Mouse (Mus musculus) stomach, postnatal 0 days (tissue): ENCODE measurements around the gene Gnat1. TPM values are rescaled to one million over a fixed set of nuclear protein-coding genes. Genes with fewer than 3 reads are reported as not detected.

Source experiments
- ATAC-seq: fragments of 200-750 bp; cut with Nextera tagmentation; 2 replicates; pipeline ENCODE4 v1.8.0; 2017; ENCODE audit not compliant: low FRiP score, low TSS enrichment
- DNase-seq: peaks from one replicate; pipeline ENCODE4 v3.0.0-alpha.2; 2016; ENCODE audit warnings: low spot score
- H3K27ac ChIP-seq: fragments of 300-500 bp; sonication (generic); replicated peaks from 2 replicates; pipeline ENCODE4 v1.5.1; 2014; ENCODE audit warnings: mild to moderate bottlenecking, control low read depth
- H3K27me3 ChIP-seq: fragments of 300-500 bp; sonication (generic); 2 replicates; pipeline ENCODE4 v1.6.1; 2014; ENCODE audit warnings: low read length; ENCODE audit not compliant: control insufficient read depth, insufficient read depth
- H3K36me3 ChIP-seq: fragments of 300-500 bp; sonication (generic); 2 replicates; pipeline ENCODE4 v1.6.1; 2014; ENCODE audit warnings: low read length, mixed read lengths; ENCODE audit not compliant: control insufficient read depth, insufficient read depth
- H3K4me1 ChIP-seq: fragments of 300-500 bp; sonication (generic); replicated peaks from 2 replicates; pipeline ENCODE4 v1.6.1; 2014; ENCODE audit warnings: antibody characterized with exemption; ENCODE audit not compliant: control insufficient read depth, insufficient read depth
- H3K4me2 ChIP-seq: fragments of 300-500 bp; sonication (generic); replicated peaks from 2 replicates; pipeline ENCODE4 v1.6.1; 2014; ENCODE audit warnings: low read depth, mild to moderate bottlenecking, control low read depth, moderate library complexity
- H3K4me3 ChIP-seq: fragments of 300-500 bp; sonication (generic); 2 replicates; pipeline ENCODE4 v1.5.1; 2014; ENCODE audit warnings: low read depth, low read length, control low read depth
- H3K9ac ChIP-seq: fragments of 300-500 bp; sonication (generic); 2 replicates; pipeline ENCODE4 v1.6.1; 2014; ENCODE audit warnings: mild to moderate bottlenecking, low read length, control low read depth, mixed read lengths
- H3K9me3 ChIP-seq: fragments of 300-500 bp; sonication (generic); 2 replicates; pipeline ENCODE4 v1.6.1; 2016; ENCODE audit warnings: low read length; ENCODE audit not compliant: control insufficient read depth
- CTCF ChIP-seq: IDR thresholded peaks from 2 replicates; pipeline ENCODE4 v1.5.1; 2016; ENCODE audit warnings: antibody characterized with exemption, low read depth, mild to moderate bottlenecking, moderate library complexity
- EP300 ChIP-seq: optimal IDR thresholded peaks from 2 replicates; pipeline ENCODE3; 2016; ENCODE audit warnings: antibody characterized with exemption
- WGBS: fragments of 180-500 bp; shearing (Covaris S2); extraction: QIAGEN DNeasy Blood & Tissue Kit; methylation state at CpG from one replicate; pipeline ENCODE4 v1.1.7; 2014; 5-methylcytosine and 5-hydroxymethylcytosine counted together
- polyA plus RNA-seq: library from polyadenylated mRNA; unstranded; fragments of >200 nt; fragmentation: Nextera tagmentation; extraction: Ambion mirVana; gene quantifications from 2 replicates; pipeline ENCODE4 v1.2.1, GENCODE M21; 2015

The Gnat1 gene
- polyA plus RNA-seq, 1 experiment from 2014 or later = 2.9 TPM

DNA sequence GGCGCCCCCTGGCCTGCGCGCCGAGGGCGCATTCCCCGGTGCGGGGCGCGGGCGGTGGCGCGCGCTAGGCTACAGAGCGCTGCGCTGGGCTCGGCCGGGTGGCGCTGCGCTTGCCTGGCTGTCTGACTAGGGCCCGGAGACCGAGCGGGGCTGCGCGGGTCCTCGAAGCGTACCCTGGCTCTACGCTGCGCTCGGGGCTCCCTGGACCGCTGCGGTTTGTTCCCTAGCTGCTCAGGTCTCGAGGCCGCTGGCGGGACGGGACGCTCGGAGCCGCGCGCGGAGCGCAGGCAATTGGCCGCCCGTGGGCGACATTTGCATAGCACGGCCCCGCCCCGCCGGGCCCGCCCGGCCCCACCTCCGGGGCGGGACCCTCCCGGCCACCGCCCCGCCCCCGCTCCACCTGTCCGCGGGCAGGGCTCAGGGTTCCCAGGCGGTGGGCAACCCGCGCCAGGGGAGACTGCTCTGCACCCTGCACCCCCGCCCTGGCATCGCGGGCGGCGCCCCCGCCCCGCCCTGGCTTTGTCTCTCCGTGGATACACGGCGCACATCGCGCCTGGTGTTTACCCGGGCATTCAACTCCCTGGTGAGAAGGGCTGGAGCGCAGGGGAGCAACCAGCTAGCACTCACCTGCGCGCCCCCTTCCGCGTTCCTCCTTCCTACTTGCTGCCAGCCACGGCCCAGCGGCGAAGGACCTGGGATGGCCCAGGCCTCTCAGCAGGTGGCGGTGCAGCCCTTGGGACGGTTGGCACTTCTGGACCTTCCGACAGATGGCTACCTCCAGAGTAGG is 30.4 kb upstream of the Gnat1 start, which contains the start of gene Sema3f:
Gene Sema3f, minus strand, starts transcription at position 779 of the 787 bp plus-strand sequence.
- H3K9ac ChIP-seq = peak within 1 kb of the TSS; percentile 88
- no peaks in the 10 kb centered on the region for H3K27me3 ChIP-seq
- TF ChIP-seq CTCF = peak; percentile 87
- TF ChIP-seq EP300 = no peak
- ATAC-seq (peak; percentile 84), DNase-seq (peak; percentile 94)
- H3K4me3 ChIP-seq = peak within 1 kb of the TSS; percentile 77
- 1% methylated on average over 68 of the region's 86 CpGs for WGBS
- H3K36me3 ChIP-seq = no peaks in the 10 kb centered on the region; the same call in 1 of the 2 replicates
- no peaks in the 10 kb centered on the region for H3K9me3 ChIP-seq
- peak within 1 kb of the TSS; percentile 92 for H3K27ac ChIP-seq
- H3K4me1 ChIP-seq = peaks cover 22% of the 10 kb centered on the region
- H3K4me2 ChIP-seq = peak within 1 kb of the TSS; percentile 96

DNA sequence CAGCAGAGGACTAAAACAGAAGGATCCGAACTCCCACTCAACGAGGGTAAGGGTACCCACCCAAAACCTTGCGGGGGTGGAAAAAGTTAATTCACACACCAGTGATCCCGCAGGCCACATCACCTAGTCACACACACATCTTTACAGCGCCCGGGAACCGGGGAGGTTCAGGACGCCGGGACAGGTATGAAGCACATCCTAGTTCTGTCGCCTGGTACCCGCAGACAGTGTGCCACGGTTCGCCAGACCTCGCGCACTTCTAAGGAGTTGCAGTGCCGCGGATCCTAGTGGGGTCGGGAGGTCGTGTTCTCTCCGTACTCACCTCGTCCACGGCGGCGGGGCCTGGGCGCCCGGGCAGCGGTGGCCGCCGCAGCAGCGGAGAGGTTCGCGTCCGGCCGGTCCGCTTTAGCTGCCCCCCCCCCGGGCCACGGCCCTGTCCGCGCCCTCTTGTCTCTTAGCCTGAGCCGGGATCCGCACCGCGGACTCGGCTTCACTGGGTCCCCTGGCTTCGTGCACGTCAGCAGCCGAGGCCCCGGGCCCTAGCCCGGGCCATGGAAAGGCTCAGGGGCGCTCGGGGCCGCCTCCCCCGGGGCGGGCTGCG is 29.7 kb upstream of the Gnat1 start:
- no peak for TF ChIP-seq CTCF
- TF ChIP-seq EP300 = no peak
- H3K27ac ChIP-seq = peak overlapping the region; percentile 92
- ATAC-seq (no peak), DNase-seq (peak; percentile 63)
- H3K27me3 ChIP-seq = no peaks in the 10 kb centered on the region
- H3K4me3 ChIP-seq = peak overlapping the region; percentile 77
- peaks cover 16% of the 10 kb centered on the region for H3K4me1 ChIP-seq
- WGBS = under 1% methylated on average over 41 of the region's 55 CpGs
- H3K36me3 ChIP-seq = no peaks in the 10 kb centered on the region; the same call in 1 of the 2 replicates
- no peaks in the 10 kb centered on the region for H3K9me3 ChIP-seq
- peak overlapping the region; percentile 96 for H3K4me2 ChIP-seq
- peak overlapping the region; percentile 88 for H3K9ac ChIP-seq

- H3K9ac ChIP-seq = peak overlapping the region; percentile 88
- no peaks in the 10 kb centered on the region for H3K9me3 ChIP-seq
- TF ChIP-seq CTCF = 0 out of 2 replicates have a peak, but pooled peaks have one; percentile 11
- TF ChIP-seq EP300 = no peak
- H3K4me1 ChIP-seq = peaks cover 16% of the 10 kb centered on the region
- WGBS = 6% methylated on average over 21 of the region's 21 CpGs
- H3K4me3 ChIP-seq = peak overlapping the region; percentile 77
- DNase-seq (no peak), ATAC-seq (no peak)
- H3K36me3 ChIP-seq = no peaks in the 10 kb centered on the region; the same call in 1 of the 2 replicates
- no peaks in the 10 kb centered on the region for H3K27me3 ChIP-seq
- peak overlapping the region; percentile 96 for H3K4me2 ChIP-seq
- peak overlapping the region; percentile 92 for H3K27ac ChIP-seq
These were observed 29.1 kb upstream of the Gnat1 start for GRCm38 (mm10) chr9:107708439-107709095.

DNA sequence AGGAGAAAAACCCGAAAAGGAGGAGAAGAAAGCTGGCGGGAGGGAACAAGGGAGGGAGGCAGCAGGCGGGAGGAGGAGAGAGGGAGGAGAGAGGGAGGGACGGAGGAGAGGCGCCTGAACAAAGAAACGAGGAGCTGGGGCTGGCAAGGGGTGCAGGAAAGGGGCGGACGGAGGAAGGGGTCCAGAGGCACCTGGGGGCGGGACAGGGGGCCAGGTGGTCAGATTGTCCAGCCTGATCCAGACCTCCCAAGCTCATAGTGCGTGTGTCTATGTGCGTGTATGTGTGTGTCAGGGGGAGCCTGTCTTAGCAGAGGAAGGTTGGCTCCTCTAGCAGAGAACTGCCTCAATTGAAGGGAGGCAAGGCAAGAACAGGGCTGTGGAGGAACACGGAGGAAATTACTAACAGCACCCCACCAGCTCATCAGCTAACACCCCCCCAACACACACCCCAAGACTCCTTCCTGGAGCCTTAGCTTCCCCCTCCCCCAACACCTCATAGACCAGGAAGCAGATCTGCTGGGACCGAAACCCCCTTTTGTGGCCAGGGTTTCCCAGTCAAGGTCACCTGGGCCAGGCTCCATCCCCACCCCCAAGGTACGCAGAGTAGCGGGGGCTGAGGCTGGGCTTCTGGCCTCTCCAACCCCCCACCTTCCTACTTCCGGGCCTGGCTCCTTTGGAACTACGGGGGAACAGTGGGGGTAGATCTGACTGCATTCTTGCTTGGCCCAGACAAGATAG is 28.4 kb upstream of the Gnat1 start:
- Histone ChIP-seq H3K9me3 (no peaks in the 10 kb centered on the region), H3K4me2 (peak overlapping the region; percentile 96), H3K4me3 (peak overlapping the region; percentile 77), H3K27me3 (no peaks in the 10 kb centered on the region), H3K9ac (peak overlapping the region; percentile 88), H3K36me3 (no peaks in the 10 kb centered on the region; the same call in 1 of the 2 replicates), H3K4me1 (peaks cover 22% of the 10 kb centered on the region), H3K27ac (peak overlapping the region; percentile 92)
- no peak for TF ChIP-seq EP300
- TF ChIP-seq CTCF = no peak
- peak; percentile 68 for DNase-seq
- no peak; the same call in 1 of the 2 replicates for ATAC-seq
- 2% methylated on average over 17 of the region's 17 CpGs for WGBS

- peak overlapping the region; percentile 92 for H3K27ac ChIP-seq
- H3K4me1 ChIP-seq = peaks cover 26% of the 10 kb centered on the region
- no peaks in the 10 kb centered on the region; the same call in 1 of the 2 replicates for H3K36me3 ChIP-seq
- TF ChIP-seq EP300 = no peak
- TF ChIP-seq CTCF = no peak
- no peaks in the 10 kb centered on the region for H3K27me3 ChIP-seq
- DNase-seq (peak; percentile 61), ATAC-seq (no peak)
- peak overlapping the region; percentile 88 for H3K9ac ChIP-seq
- no peaks in the 10 kb centered on the region for H3K9me3 ChIP-seq
- peak overlapping the region; percentile 96 for H3K4me2 ChIP-seq
- peak overlapping the region; percentile 77 for H3K4me3 ChIP-seq
- WGBS = 11% methylated on average over 14 of the region's 14 CpGs
These were observed 27.3 kb upstream of the Gnat1 start for GRCm38 (mm10) chr9:107706781-107707211.
